Mouse (Mus musculus) C2C12 (cell line): ENCODE measurements around the gene Fkbp3.

ENCODE experiments used
- CTCF ChIP-seq: IDR thresholded peaks from one replicate; pipeline ENCODE4 v1.5.1; 2011; ENCODE audit not compliant: control insufficient read depth, insufficient read depth, insufficient read length
- FOSL1 ChIP-seq: IDR thresholded peaks from one replicate; pipeline ENCODE4 v1.8.0; 2011; ENCODE audit warnings: mild to moderate bottlenecking, low read length; ENCODE audit not compliant: poor library complexity, insufficient read depth, severe bottlenecking
- MAX ChIP-seq: IDR thresholded peaks from one replicate; pipeline ENCODE4 v1.6.1; 2011; ENCODE audit warnings: mild to moderate bottlenecking, control low read depth
- MYOD1 ChIP-seq: IDR thresholded peaks from one replicate; pipeline ENCODE4 v1.6.1; 2011; ENCODE audit warnings: low read depth; ENCODE audit not compliant: control insufficient read depth, insufficient read length
- MYOG ChIP-seq: IDR thresholded peaks from one replicate; pipeline ENCODE4 v1.6.1; 2011; ENCODE audit not compliant: control insufficient read depth, insufficient read length; ENCODE audit errors: extremely low read depth
- USF1 ChIP-seq: IDR thresholded peaks from one replicate; pipeline ENCODE4 v1.6.1; 2011; ENCODE audit warnings: low read depth, mild to moderate bottlenecking, control low read depth, moderate library complexity

- TF ChIP-seq CTCF (no peak), MAX (no peak), USF1 (no peak), MYOG (no peak), FOSL1 (no peak), MYOD1 (no peak)
Measured at GRCm38 (mm10) chr12:65065241-65065640, 8.6 kb downstream of the Fkbp3 start.
